Mouse (Mus musculus) heart, embryonic 14.5 days (tissue): ENCODE results near the gene Mkrn2. TPM values are rescaled to one million over a fixed set of nuclear protein-coding genes. Genes with fewer than 3 reads are reported as not detected.

Source experiments
- ATAC-seq: fragments of 200-750 bp; cut with Nextera tagmentation; 2 replicates; pipeline ENCODE4 v1.8.0; 2017; ENCODE audit warnings: low read depth, moderate TSS enrichment; ENCODE audit not compliant: insufficient number of reproducible peaks, insufficient read depth, low FRiP score
- H3K27ac ChIP-seq, 2 experiments: fragments of 200-500 bp in 1 of 2; fragments of 300-500 bp in 1 of 2; sonication (generic) in 1 of 2; replicated peaks in 1 of 2; 2 replicates each; pipeline ENCODE4 v1.5.1; 2012 to 2014; ENCODE audit warnings: low read depth in 2 of 2, low read length in 2 of 2, control low read depth in 1 of 2, mild to moderate bottlenecking in 1 of 2, mixed read lengths in 1 of 2; ENCODE audit not compliant: control insufficient read depth in 1 of 2, insufficient read depth in 1 of 2
- H3K27me3 ChIP-seq: fragments of 300-500 bp; sonication (generic); 2 replicates; pipeline ENCODE4 v1.6.1; 2014; ENCODE audit warnings: mild to moderate bottlenecking, low read length, control low read depth; ENCODE audit not compliant: control insufficient read depth, insufficient read depth
- H3K36me3 ChIP-seq: fragments of 300-500 bp; sonication (generic); 2 replicates; pipeline ENCODE4 v1.6.1; 2014; ENCODE audit warnings: mild to moderate bottlenecking, control low read depth, low read length, mixed read lengths; ENCODE audit not compliant: control insufficient read depth, insufficient read depth
- H3K4me1 ChIP-seq, 2 experiments: fragments of 200-500 bp in 1 of 2; fragments of 300-500 bp in 1 of 2; sonication (generic) in 1 of 2; 2 replicates each; pipeline ENCODE4 v1.6.1; 2012 to 2014; ENCODE audit warnings: low read length in 2 of 2, control low read depth in 1 of 2, mixed read lengths in 1 of 2; ENCODE audit not compliant: control insufficient read depth in 2 of 2, insufficient read depth in 2 of 2
- H3K4me2 ChIP-seq: fragments of 300-500 bp; sonication (generic); 2 replicates; pipeline ENCODE4 v1.6.1; 2014; ENCODE audit warnings: mild to moderate bottlenecking, low read length
- H3K4me3 ChIP-seq, 2 experiments: fragments of 200-500 bp in 1 of 2; fragments of 300-500 bp in 1 of 2; sonication (generic) in 1 of 2; 2 replicates each; pipeline ENCODE4 v1.5.1; 2012 to 2014; ENCODE audit warnings: low read length in 2 of 2, mild to moderate bottlenecking in 2 of 2, control low read depth in 1 of 2, low read depth in 1 of 2, moderate library complexity in 1 of 2; ENCODE audit not compliant: control insufficient read depth in 1 of 2, insufficient read depth in 1 of 2
- H3K9ac ChIP-seq: fragments of 300-500 bp; sonication (generic); 2 replicates; pipeline ENCODE4 v1.6.1; 2014; ENCODE audit warnings: mild to moderate bottlenecking, low read length
- H3K9me3 ChIP-seq: fragments of 300-500 bp; sonication (generic); 2 replicates; pipeline ENCODE4 v1.6.1; 2016; ENCODE audit warnings: low read length, control low read depth; ENCODE audit not compliant: control insufficient read depth
- WGBS: fragments of 180-500 bp; shearing (Covaris S2); extraction: QIAGEN DNeasy Blood & Tissue Kit; methylation state at CpG from one replicate; pipeline ENCODE4 v1.1.7; 2014; 5-methylcytosine and 5-hydroxymethylcytosine counted together
- polyA plus RNA-seq: library from polyadenylated mRNA; unstranded; fragments of >200 nt; fragmentation: Nextera tagmentation; extraction: Ambion mirVana; gene quantifications from 2 replicates; pipeline ENCODE4 v1.2.1, GENCODE M21; 2014

Mkrn2 gene
- polyA plus RNA-seq, 1 experiment from 2014 or later, result 29.6 TPM

GRCm38 (mm10) chr6:115664268-115664667, 62.6 kb downstream of the Mkrn2 start:
- Histone ChIP-seq H3K9me3 (no peaks in the 10 kb centered on the region), H3K36me3 (0 out of 2 replicates have a peak, but pooled peaks cover 11% of the 10 kb centered on the region), H3K27me3 (no peaks in the 10 kb centered on the region), H3K27ac (no peak overlapping the region), H3K4me1 (peaks cover 6 to 48% of the 10 kb centered on the region in 2 experiments), H3K9ac (no peak overlapping the region), H3K4me3 (no peak overlapping the region), H3K4me2 (no peak overlapping the region)
- ATAC-seq, result no peak
- 38% methylated on average over 3 of the region's 3 CpGs for WGBS

GRCm38 (mm10) chr6:115666641-115667040, 64.9 kb downstream of the Mkrn2 start:
- Histone ChIP-seq H3K27ac (no peak overlapping the region), H3K4me2 (no peak overlapping the region), H3K4me3 (no peak overlapping the region), H3K9me3 (no peaks in the 10 kb centered on the region), H3K27me3 (no peaks in the 10 kb centered on the region), H3K4me1 (peaks cover 6 to 36% of the 10 kb centered on the region in 2 experiments; a peak in 3 of 4 replicates), H3K36me3 (0 out of 2 replicates have a peak, but pooled peaks cover 8% of the 10 kb centered on the region), H3K9ac (no peak overlapping the region)
- ATAC-seq, result no peak
- WGBS, result 74% methylated on average over 4 of the region's 4 CpGs

Other genes with a start within 250 kb of the Mkrn2 start
- 2.4 and 3.0 TPM in 2 replicates for gene Pparg, start 241.0 kb upstream of the Mkrn2 start, polyA plus RNA-seq
- gene Tsen2, start 57.2 kb upstream of the Mkrn2 start, polyA plus RNA-seq, result 16.6 and 20.1 TPM in 2 replicates
- 0.42 TPM in 1 of 2 replicates, not detected in the other for gene Mkrn2os, start 9.3 kb upstream of the Mkrn2 start, polyA plus RNA-seq
- gene Raf1, start 74.7 kb downstream of the Mkrn2 start, polyA plus RNA-seq, result 131 and 139 TPM in 2 replicates
- gene Tmem40, start 160.5 kb downstream of the Mkrn2 start, polyA plus RNA-seq, result 0.55 and 1.3 TPM in 2 replicates
- gene Cand2, start 172.6 kb downstream of the Mkrn2 start, polyA plus RNA-seq, result 46.9 and 48.3 TPM in 2 replicates
- 1,410 and 1,566 TPM in 2 replicates for gene Rpl32, start 206.8 kb downstream of the Mkrn2 start, polyA plus RNA-seq
- gene Efcab12, start 236.5 kb downstream of the Mkrn2 start, polyA plus RNA-seq, result 0.42 and 0.47 TPM in 2 replicates